Mouse (Mus musculus): ENCODE measurements around the gene Plpp6.

Plpp6 gene

GRCm38 (mm10) chr19:28963842-28964551, at the start of gene Plpp6:
Gene Plpp6 (plus strand): TSS chr19:28963953.
- peak; percentile 81 for DNase-seq (ENCODE audit: low spot score)

- no peak for DNase-seq (ENCODE audit: low spot score)
These were observed 49.2 kb upstream of the Plpp6 start for GRCm38 (mm10) chr19:28914598-28914997.

- no peak for DNase-seq (ENCODE audit: low spot score)
These were observed 48.0 kb upstream of the Plpp6 start for GRCm38 (mm10) chr19:28915602-28916250.

GRCm38 (mm10) chr19:28916492-28916891, 47.3 kb upstream of the Plpp6 start:
- peak; percentile 61 for DNase-seq (ENCODE audit: low spot score)

- peak; percentile 33 for DNase-seq (ENCODE audit: low spot score)
These were observed 45.9 kb upstream of the Plpp6 start for GRCm38 (mm10) chr19:28917839-28918238.

- no peak for DNase-seq (ENCODE audit: low spot score)
These were observed 37.4 kb upstream of the Plpp6 start for GRCm38 (mm10) chr19:28926366-28926765.

GRCm38 (mm10) chr19:28927396-28927795, 36.4 kb upstream of the Plpp6 start:
- DNase-seq (ENCODE audit: low spot score), result peak; percentile 54

- DNase-seq (ENCODE audit: low spot score), result peak; percentile 77
These were observed 34.7 kb upstream of the Plpp6 start for GRCm38 (mm10) chr19:28929034-28929433.

GRCm38 (mm10) chr19:28934897-28935296, 28.9 kb upstream of the Plpp6 start:
- no peak for DNase-seq (ENCODE audit: low spot score)

- DNase-seq (ENCODE audit: low spot score), result no peak
These were observed 23.4 kb upstream of the Plpp6 start for GRCm38 (mm10) chr19:28940135-28940874.

- DNase-seq (ENCODE audit: low spot score), result no peak
These were observed 22.5 kb upstream of the Plpp6 start for GRCm38 (mm10) chr19:28941271-28941670.

GRCm38 (mm10) chr19:28946782-28947181, 17.0 kb upstream of the Plpp6 start:
- DNase-seq (ENCODE audit: low spot score), result no peak

GRCm38 (mm10) chr19:28947311-28947710, 16.4 kb upstream of the Plpp6 start:
- no peak for DNase-seq (ENCODE audit: low spot score)

GRCm38 (mm10) chr19:28951251-28951650, 12.5 kb upstream of the Plpp6 start:
- no peak for DNase-seq (ENCODE audit: low spot score)

- no peak for DNase-seq (ENCODE audit: low spot score)
These were observed 640 bp upstream of the Plpp6 start for GRCm38 (mm10) chr19:28963113-28963512.

GRCm38 (mm10) chr19:28963513-28963841, 276 bp upstream of the Plpp6 start:
- DNase-seq (ENCODE audit: low spot score), result no peak

- DNase-seq (ENCODE audit: low spot score), result no peak
These were observed 775 bp downstream of the Plpp6 start for GRCm38 (mm10) chr19:28964552-28964903.

GRCm38 (mm10) chr19:28967652-28968051, 3.9 kb downstream of the Plpp6 start, which contains the start of gene 4430402I18Rik:
Gene 4430402I18Rik (minus strand): TSS chr19:28967800.
- DNase-seq (ENCODE audit: low spot score), result no peak

GRCm38 (mm10) chr19:28968178-28968577, 4.4 kb downstream of the Plpp6 start:
- DNase-seq (ENCODE audit: low spot score), result no peak

- no peak for DNase-seq (ENCODE audit: low spot score)
These were observed 5.5 kb downstream of the Plpp6 start for GRCm38 (mm10) chr19:28969231-28969630.

GRCm38 (mm10) chr19:28970251-28970650, 6.5 kb downstream of the Plpp6 start:
- no peak for DNase-seq (ENCODE audit: low spot score)

- peak; percentile 77 for DNase-seq (ENCODE audit: low spot score)
These were observed 11.3 kb downstream of the Plpp6 start for GRCm38 (mm10) chr19:28974862-28975611.

All from yolk sac, embryonic 10.5 days (tissue).